Mouse (Mus musculus): ENCODE measurements around the gene Rnf213.

Rnf213 gene

GRCm38 (mm10) chr11:119514967-119515636, 122.2 kb downstream of the Rnf213 start:
- CTCF ChIA-PET: no interaction called here

DNA sequence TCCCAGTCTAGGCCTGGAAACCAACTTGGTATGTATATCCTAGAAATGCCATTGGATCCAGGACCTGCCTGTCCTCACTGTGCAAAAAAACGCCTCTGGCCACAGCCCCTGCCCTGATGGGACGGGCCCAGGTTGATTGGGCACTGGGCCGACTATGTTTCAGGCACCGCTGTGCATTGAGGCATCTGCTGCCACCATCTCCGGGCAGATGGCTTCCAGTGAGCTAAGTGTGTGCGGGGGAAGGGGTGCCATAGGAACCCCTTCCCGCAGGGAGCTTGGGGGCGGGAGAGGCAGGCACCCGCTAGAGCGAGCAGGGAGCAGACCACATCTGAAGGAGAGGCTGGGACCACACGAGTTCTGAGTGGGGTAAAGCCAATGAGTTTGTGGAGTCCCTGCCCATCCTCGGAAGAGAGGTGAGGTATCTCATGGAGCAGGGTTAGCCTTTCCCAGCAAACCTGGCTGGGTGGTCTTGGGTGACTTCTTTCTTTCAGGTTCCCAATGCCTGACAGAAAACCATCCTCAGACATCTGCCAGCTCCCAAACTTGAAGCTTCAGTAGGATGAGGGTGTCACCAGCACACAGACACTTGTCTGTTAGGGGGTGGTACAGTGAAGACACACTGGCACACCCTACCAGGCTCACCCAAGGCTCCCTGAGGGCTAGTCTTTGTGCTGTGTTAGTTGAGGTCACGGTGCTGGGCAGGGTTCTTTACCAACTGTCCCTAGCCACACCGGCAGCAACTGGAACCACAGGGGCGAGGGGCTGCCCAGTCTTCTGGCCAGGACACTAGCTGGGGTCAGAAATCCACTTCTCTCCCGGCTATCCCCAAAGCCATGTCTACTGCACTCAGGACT, 123.2 kb downstream of the Rnf213 start:
- CTCF ChIA-PET: no interaction called here

GRCm38 (mm10) chr11:119516677-119517361, 123.9 kb downstream of the Rnf213 start:
- CTCF ChIA-PET: no interaction called here

DNA sequence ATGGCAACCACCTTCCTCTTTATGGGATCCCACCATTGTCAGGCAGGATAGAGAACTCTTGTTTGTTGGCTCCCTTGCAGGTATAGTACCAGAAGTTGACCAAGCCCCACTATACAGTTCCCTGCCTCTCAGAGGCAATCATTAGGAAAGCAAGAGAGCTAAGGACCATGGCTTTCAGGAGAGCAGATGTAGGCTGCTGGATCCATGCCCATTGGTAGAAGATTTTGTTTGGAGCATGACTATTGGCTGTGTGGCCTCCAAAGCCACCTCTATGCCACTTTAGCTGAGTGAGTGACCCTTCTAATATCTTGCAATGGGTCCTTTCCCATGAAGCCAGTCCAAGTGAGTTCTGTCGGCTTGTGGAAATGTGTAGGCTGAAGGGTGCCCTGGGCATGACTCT, 126.5 kb downstream of the Rnf213 start:
- CTCF ChIA-PET: no interaction called here

DNA sequence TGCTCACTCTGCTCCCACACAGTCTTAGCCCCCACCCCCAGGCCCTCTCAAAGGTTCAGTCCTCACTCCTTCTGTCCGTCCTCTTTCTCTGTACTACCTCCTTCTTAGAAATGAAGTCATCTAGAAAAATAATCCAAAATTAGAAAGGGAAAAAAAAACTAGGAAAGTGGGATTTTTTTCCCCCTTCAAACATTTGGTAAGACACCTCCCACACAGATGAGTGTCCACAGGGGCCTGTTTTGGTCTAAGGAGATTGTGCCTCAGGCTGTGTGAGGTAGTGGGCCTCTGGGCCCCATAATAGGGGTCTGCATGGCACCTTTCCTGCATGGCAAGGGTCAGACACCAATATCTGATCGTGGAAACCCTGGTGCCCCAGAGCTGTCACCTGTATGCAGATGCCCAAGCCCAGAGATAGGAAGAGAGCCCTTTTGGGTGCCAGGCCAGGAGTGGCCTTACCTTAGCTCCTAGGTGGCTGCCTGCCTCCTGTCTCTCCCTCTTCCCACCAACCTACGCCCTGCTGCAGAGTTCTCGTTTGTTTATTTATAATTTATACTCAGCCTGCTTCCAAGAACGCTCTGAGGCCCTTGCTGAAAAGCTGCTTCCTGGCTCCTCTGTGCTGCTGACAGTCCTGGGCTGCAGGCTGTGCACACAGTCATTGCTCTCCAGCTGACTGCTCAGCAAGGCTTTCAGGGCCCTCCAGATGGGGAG, 127.3 kb downstream of the Rnf213 start:
- CTCF ChIA-PET: interaction anchor here (0.5 kb wide), 1 partner anchor 14 kb away, joined by 3 read pairs; no protein-coding TSS in a partner anchor

- CTCF ChIA-PET: no interaction called here
Observed at GRCm38 (mm10) chr11:119520713-119521063, 127.8 kb downstream of the Rnf213 start.

- CTCF ChIA-PET: no interaction called here
Observed at GRCm38 (mm10) chr11:119521920-119522710, 129.2 kb downstream of the Rnf213 start.

- CTCF ChIA-PET: no interaction called here
Observed at GRCm38 (mm10) chr11:119522779-119523178, 129.9 kb downstream of the Rnf213 start.

DNA sequence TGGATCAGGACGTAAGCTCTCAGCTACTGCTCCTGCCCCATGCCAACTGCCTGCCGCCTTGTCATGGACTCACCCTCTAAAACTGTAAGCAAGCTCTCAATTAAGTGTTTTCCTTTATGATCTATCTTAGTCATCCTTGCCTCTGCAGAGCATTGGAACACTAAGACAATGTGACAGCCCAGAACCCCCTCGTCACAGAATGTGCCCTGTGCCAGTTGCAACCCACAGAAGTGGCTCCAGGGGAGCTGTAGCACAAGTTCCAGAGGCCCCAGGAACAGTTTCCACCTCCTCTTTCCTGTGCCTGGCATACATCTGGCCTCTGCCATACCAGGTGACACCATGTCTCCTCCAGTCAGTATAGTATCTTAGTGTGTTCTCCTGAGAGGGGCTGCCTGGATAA, 130.5 kb downstream of the Rnf213 start:
- CTCF ChIA-PET: no interaction called here

DNA sequence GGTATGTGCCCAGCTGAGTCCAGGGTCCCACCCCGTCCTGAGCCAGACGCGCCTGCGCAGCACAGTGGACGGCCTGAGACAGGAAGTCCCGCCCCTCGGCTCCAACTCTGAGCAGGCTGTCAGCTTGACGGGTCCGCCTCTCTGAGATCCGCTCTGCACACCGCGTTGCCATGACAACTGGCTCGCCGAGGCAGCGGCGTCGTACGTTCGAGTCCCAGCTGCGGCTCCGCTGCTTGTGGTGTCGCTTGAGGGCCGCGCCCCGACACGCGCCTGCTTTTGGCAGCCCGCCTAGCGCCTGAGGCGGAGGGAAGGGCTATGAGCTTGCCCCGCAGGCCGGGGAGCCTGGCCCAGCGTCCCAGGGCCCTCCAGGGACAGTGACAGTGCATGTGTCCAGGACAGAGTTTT, 131.6 kb downstream of the Rnf213 start:
- CTCF ChIA-PET: no interaction called here

- CTCF ChIA-PET: no interaction called here
Observed at GRCm38 (mm10) chr11:119526068-119526966, 133.4 kb downstream of the Rnf213 start.

DNA sequence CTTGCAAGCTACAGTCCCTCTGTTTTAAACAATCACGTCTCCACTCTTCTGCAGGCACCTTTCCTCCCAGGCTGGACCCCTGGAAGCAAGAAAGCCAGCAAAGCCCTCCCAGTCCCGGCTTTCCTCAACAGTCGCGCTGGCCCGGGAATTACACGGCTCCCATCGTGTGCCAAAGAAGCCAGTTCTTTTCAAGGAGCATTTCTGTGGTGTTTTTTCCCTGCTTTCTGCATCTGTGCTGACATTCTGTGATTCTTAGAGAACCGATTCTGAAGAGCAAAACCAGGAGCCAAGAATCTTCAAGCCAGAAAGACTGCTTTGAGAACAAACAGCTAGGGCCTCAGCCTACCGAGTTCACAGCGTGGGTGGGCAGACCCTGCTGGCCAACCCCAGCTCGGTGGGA, 136.0 kb downstream of the Rnf213 start:
- CTCF ChIA-PET: no interaction called here

GRCm38 (mm10) chr11:119532460-119532859, 139.6 kb downstream of the Rnf213 start:
- CTCF ChIA-PET: no interaction called here

GRCm38 (mm10) chr11:119533745-119534144, 140.8 kb downstream of the Rnf213 start:
- CTCF ChIA-PET: no interaction called here
